Mouse (Mus musculus) liver, embryonic 14.5 days (tissue): Measurements from ENCODE around the gene Fsd1. TPM values are rescaled to one million over a fixed set of nuclear protein-coding genes. Genes with fewer than 3 reads are reported as not detected.

Experiments used
- ATAC-seq: fragments of 200-750 bp; cut with Nextera tagmentation; 2 replicates; pipeline ENCODE4 v1.8.0; 2017; ENCODE audit warnings: moderate number of reproducible peaks, mild to moderate bottlenecking, moderate library complexity; ENCODE audit not compliant: insufficient read depth
- DNase-seq, 3 experiments: peaks; one replicate each; pipeline ENCODE4 v3.0.0-alpha.2; 2012 to 2013; ENCODE audit warnings: low read depth in 3 of 3, low spot score in 3 of 3
- H3K27ac ChIP-seq: fragments of 300-500 bp; sonication (generic); 2 replicates; pipeline ENCODE4 v1.5.1; 2014; ENCODE audit warnings: moderate library complexity, mild to moderate bottlenecking, control low read depth, inconsistent platforms
- H3K27me3 ChIP-seq: fragments of 300-500 bp; sonication (generic); 2 replicates; pipeline ENCODE4 v1.6.1; 2014; ENCODE audit warnings: mild to moderate bottlenecking, low read length, moderate library complexity; ENCODE audit not compliant: control insufficient read depth, insufficient read depth
- H3K36me3 ChIP-seq: fragments of 300-500 bp; sonication (generic); replicated peaks from 2 replicates; pipeline ENCODE4 v1.6.1; 2014; ENCODE audit warnings: low read depth; ENCODE audit not compliant: control insufficient read depth, insufficient read depth
- H3K4me1 ChIP-seq, 2 experiments: fragments of 200-500 bp in 1 of 2; fragments of 300-500 bp in 1 of 2; sonication (generic) in 1 of 2; replicated peaks; 2 replicates each; pipeline ENCODE4 v1.6.1; 2012 to 2014; ENCODE audit warnings: antibody characterized with exemption in 1 of 2, inconsistent platforms in 1 of 2, low read length in 1 of 2; ENCODE audit not compliant: control insufficient read depth in 2 of 2, insufficient read depth in 2 of 2
- H3K4me2 ChIP-seq: fragments of 300-500 bp; sonication (generic); 2 replicates; pipeline ENCODE4 v1.6.1; 2014; ENCODE audit warnings: low read depth, mild to moderate bottlenecking, control low read depth, moderate library complexity
- H3K4me3 ChIP-seq, 2 experiments: fragments of 200-500 bp in 1 of 2; fragments of 300-500 bp in 1 of 2; sonication (generic) in 1 of 2; 2 replicates each; pipeline ENCODE4 v1.5.1; 2012 to 2014; ENCODE audit warnings: low read depth in 2 of 2, low read length in 2 of 2, mild to moderate bottlenecking in 2 of 2, control low read depth in 1 of 2, inconsistent platforms in 1 of 2, moderate library complexity in 1 of 2; ENCODE audit not compliant: insufficient read depth in 1 of 2
- H3K9ac ChIP-seq: fragments of 300-500 bp; sonication (generic); replicated peaks from 2 replicates; pipeline ENCODE4 v1.6.1; 2014; ENCODE audit warnings: mild to moderate bottlenecking, control low read depth, moderate library complexity
- H3K9me3 ChIP-seq: fragments of 300-500 bp; sonication (generic); 2 replicates; pipeline ENCODE4 v1.6.1; 2016; ENCODE audit warnings: low read length, mixed read lengths; ENCODE audit not compliant: control insufficient read depth
- CTCF ChIP-seq: IDR thresholded peaks from 2 replicates; pipeline ENCODE4 v1.5.1; 2016; ENCODE audit warnings: antibody characterized with exemption, low read depth, control low read depth
- EP300 ChIP-seq: IDR thresholded peaks from 2 replicates; pipeline ENCODE4 v1.6.1; 2016; ENCODE audit warnings: antibody characterized with exemption, low read depth
- WGBS: fragments of 180-500 bp; shearing (Covaris S2); extraction: QIAGEN DNeasy Blood & Tissue Kit; methylation state at CpG from one replicate; pipeline ENCODE4 v1.1.7; 2014; ENCODE audit not compliant: insufficient replicate concordance; 5-methylcytosine and 5-hydroxymethylcytosine counted together
- polyA plus RNA-seq, 2 experiments: library from polyadenylated mRNA; depleted of rRNA in 1 of 2; stranded (reverse) in 1 of 2; unstranded in 1 of 2; fragments of >200 nt; fragmentation: Nextera tagmentation in 1 of 2; extraction: Ambion mirVana in 1 of 2; gene quantifications; 2 replicates each; pipeline versions ENCODE4 v1.2.1 to v1.2.3; 2012 to 2014

Fsd1 gene
- polyA plus RNA-seq, 2 experiments: 0.19 to 0.30 TPM

DNA sequence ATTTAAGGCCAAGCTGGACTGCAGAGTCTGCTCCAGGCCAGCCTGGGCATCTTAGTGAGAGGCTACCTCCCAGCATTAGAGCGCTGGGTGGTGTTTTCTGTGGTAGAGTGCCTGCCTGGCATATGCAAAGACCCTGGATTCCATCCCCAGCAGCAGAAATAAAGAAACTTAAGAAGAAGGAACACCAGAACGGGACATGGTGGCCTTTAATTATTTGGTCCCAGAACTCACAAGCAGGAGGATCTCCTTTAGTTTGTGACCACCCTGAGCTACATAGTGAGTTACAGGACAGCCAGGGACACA, 27.8 kb upstream of the Fsd1 start:
- DNase-seq (no peak), ATAC-seq (no peak)
- Histone ChIP-seq H3K4me3 (peak overlapping the region; percentile 78 to 90), H3K27ac (peak overlapping the region; percentile 85), H3K9ac (peak overlapping the region; percentile 71), H3K27me3 (no peaks in the 10 kb centered on the region), H3K9me3 (no peaks in the 10 kb centered on the region), H3K4me2 (peak overlapping the region; percentile 73), H3K4me1 (peaks cover 6 to 20% of the 10 kb centered on the region in 2 experiments), H3K36me3 (no peaks in the 10 kb centered on the region; the same call in none of the 2 replicates)
- TF ChIP-seq CTCF (no peak), EP300 (no peak)
- 38% methylated on average over 2 of the region's 2 CpGs for WGBS

GRCm38 (mm10) chr17:55958918-55959728, 27.2 kb upstream of the Fsd1 start, which contains the start of gene Yju2:
Gene Yju2 (plus strand): TSS chr17:55959099.
- ATAC-seq: peak; percentile 92

GRCm38 (mm10) chr17:55959946-55960740, 26.2 kb upstream of the Fsd1 start:
- Histone ChIP-seq H3K4me2 (peak overlapping the region; percentile 73), H3K9me3 (no peaks in the 10 kb centered on the region), H3K27ac (peak overlapping the region; percentile 69), H3K4me1 (peaks cover 6 to 20% of the 10 kb centered on the region in 2 experiments), H3K4me3 (peak overlapping the region; percentile 56 to 78), H3K27me3 (no peaks in the 10 kb centered on the region), H3K36me3 (no peaks in the 10 kb centered on the region; the same call in none of the 2 replicates), H3K9ac (peak overlapping the region; percentile 48)
- no peak for TF ChIP-seq EP300
- TF ChIP-seq CTCF: no peak
- ATAC-seq (no peak), DNase-seq (no peak)
- WGBS: 58% methylated on average over 10 of the region's 10 CpGs

More at GRCm38 (mm10) chr17:55958918-55959728, 27.2 kb upstream of the Fsd1 start, which contains the start of gene Yju2:
- 0 out of 2 replicates have a peak, but pooled peaks have one; percentile 12 for TF ChIP-seq CTCF
- TF ChIP-seq EP300: peak; percentile 35; the same call in 1 of the 2 replicates
- DNase-seq: peak; percentile 92 to 93 (median 92)
- under 1% methylated on average over 45 of the region's 46 CpGs for WGBS
- Histone ChIP-seq H3K27ac (peak within 1 kb of the TSS; percentile 85), H3K27me3 (no peaks in the 10 kb centered on the region), H3K4me2 (peak within 1 kb of the TSS; percentile 73), H3K36me3 (no peaks in the 10 kb centered on the region; the same call in none of the 2 replicates), H3K4me3 (peak within 1 kb of the TSS; percentile 78 to 90), H3K4me1 (peaks cover 6 to 20% of the 10 kb centered on the region in 2 experiments), H3K9me3 (no peaks in the 10 kb centered on the region), H3K9ac (peak within 1 kb of the TSS; percentile 71)

DNA sequence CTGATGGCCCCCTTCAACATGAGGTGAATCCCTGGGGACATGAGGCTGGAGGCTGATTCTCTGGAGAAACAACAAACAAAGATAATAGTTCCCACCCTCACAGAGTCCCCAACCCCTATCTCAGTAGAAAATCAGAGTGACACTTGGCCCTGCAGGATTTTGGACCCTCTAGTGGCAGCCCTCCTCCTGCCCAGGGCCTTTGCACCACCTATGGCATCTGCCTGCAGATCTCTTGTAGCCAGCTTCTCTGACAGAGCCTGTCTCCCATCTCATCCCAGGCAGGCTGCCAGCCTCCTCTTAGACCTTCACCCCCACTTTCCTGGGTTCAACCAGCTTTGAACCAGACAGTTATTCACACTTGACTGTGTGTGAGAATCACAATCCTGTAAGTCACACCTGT, 25.5 kb upstream of the Fsd1 start:
- DNase-seq (no peak), ATAC-seq (no peak)
- H3K9ac ChIP-seq: no peak overlapping the region
- no peak for TF ChIP-seq CTCF
- no peak for TF ChIP-seq EP300
- H3K4me3 ChIP-seq: no peak overlapping the region
- no peaks in the 10 kb centered on the region for H3K9me3 ChIP-seq
- no peak overlapping the region for H3K4me2 ChIP-seq
- H3K27ac ChIP-seq: no peak overlapping the region
- H3K36me3 ChIP-seq: no peaks in the 10 kb centered on the region; the same call in none of the 2 replicates
- H3K27me3 ChIP-seq: no peaks in the 10 kb centered on the region
- H3K4me1 ChIP-seq: peaks cover 6 to 20% of the 10 kb centered on the region in 2 experiments

- Histone ChIP-seq H3K4me1 (peaks cover 6 to 15% of the 10 kb centered on the region in 2 experiments), H3K36me3 (peaks cover 2% of the 10 kb centered on the region), H3K9ac (no peak overlapping the region), H3K9me3 (no peaks in the 10 kb centered on the region), H3K4me3 (no peak overlapping the region), H3K27ac (no peak overlapping the region), H3K4me2 (no peak overlapping the region), H3K27me3 (no peaks in the 10 kb centered on the region)
- no peak for ATAC-seq
- no peak for TF ChIP-seq CTCF
- WGBS: 84% methylated on average over 7 of the region's 7 CpGs
- no peak for DNase-seq
Observed at GRCm38 (mm10) chr17:55961631-55962030, 24.7 kb upstream of the Fsd1 start.
